Mouse (Mus musculus) heart, embryonic 14.5 days (tissue): ENCODE data around the gene Olfr959. TPM values are rescaled to one million over a fixed set of nuclear protein-coding genes. Genes with fewer than 3 reads are reported as not detected.
A peak's percentile ranks its signal among the peaks of the same experiment; 100 is the strongest.

ENCODE experiments used
- ATAC-seq: fragments of 200-750 bp; cut with Nextera tagmentation; 2 replicates; pipeline ENCODE4 v1.8.0; 2017; ENCODE audit warnings: low read depth, moderate TSS enrichment; ENCODE audit not compliant: insufficient number of reproducible peaks, insufficient read depth, low FRiP score
- H3K27ac ChIP-seq, 2 experiments: fragments of 200-500 bp in 1 of 2; fragments of 300-500 bp in 1 of 2; sonication (generic) in 1 of 2; replicated peaks in 1 of 2; 2 replicates each; pipeline ENCODE4 v1.5.1; 2012 to 2014; ENCODE audit warnings: low read depth in 2 of 2, low read length in 2 of 2, control low read depth in 1 of 2, mild to moderate bottlenecking in 1 of 2, mixed read lengths in 1 of 2; ENCODE audit not compliant: control insufficient read depth in 1 of 2, insufficient read depth in 1 of 2
- H3K27me3 ChIP-seq: fragments of 300-500 bp; sonication (generic); 2 replicates; pipeline ENCODE4 v1.6.1; 2014; ENCODE audit warnings: mild to moderate bottlenecking, low read length, control low read depth; ENCODE audit not compliant: control insufficient read depth, insufficient read depth
- H3K36me3 ChIP-seq: fragments of 300-500 bp; sonication (generic); 2 replicates; pipeline ENCODE4 v1.6.1; 2014; ENCODE audit warnings: mild to moderate bottlenecking, control low read depth, low read length, mixed read lengths; ENCODE audit not compliant: control insufficient read depth, insufficient read depth
- H3K4me1 ChIP-seq, 2 experiments: fragments of 200-500 bp in 1 of 2; fragments of 300-500 bp in 1 of 2; sonication (generic) in 1 of 2; 2 replicates each; pipeline ENCODE4 v1.6.1; 2012 to 2014; ENCODE audit warnings: low read length in 2 of 2, control low read depth in 1 of 2, mixed read lengths in 1 of 2; ENCODE audit not compliant: control insufficient read depth in 2 of 2, insufficient read depth in 2 of 2
- H3K4me2 ChIP-seq: fragments of 300-500 bp; sonication (generic); 2 replicates; pipeline ENCODE4 v1.6.1; 2014; ENCODE audit warnings: mild to moderate bottlenecking, low read length
- H3K4me3 ChIP-seq, 2 experiments: fragments of 200-500 bp in 1 of 2; fragments of 300-500 bp in 1 of 2; sonication (generic) in 1 of 2; 2 replicates each; pipeline ENCODE4 v1.5.1; 2012 to 2014; ENCODE audit warnings: low read length in 2 of 2, mild to moderate bottlenecking in 2 of 2, control low read depth in 1 of 2, low read depth in 1 of 2, moderate library complexity in 1 of 2; ENCODE audit not compliant: control insufficient read depth in 1 of 2, insufficient read depth in 1 of 2
- H3K9ac ChIP-seq: fragments of 300-500 bp; sonication (generic); 2 replicates; pipeline ENCODE4 v1.6.1; 2014; ENCODE audit warnings: mild to moderate bottlenecking, low read length
- H3K9me3 ChIP-seq: fragments of 300-500 bp; sonication (generic); 2 replicates; pipeline ENCODE4 v1.6.1; 2016; ENCODE audit warnings: low read length, control low read depth; ENCODE audit not compliant: control insufficient read depth
- WGBS: fragments of 180-500 bp; shearing (Covaris S2); extraction: QIAGEN DNeasy Blood & Tissue Kit; methylation state at CpG from one replicate; pipeline ENCODE4 v1.1.7; 2014; 5-methylcytosine and 5-hydroxymethylcytosine counted together
- polyA plus RNA-seq: library from polyadenylated mRNA; unstranded; fragments of >200 nt; fragmentation: Nextera tagmentation; extraction: Ambion mirVana; gene quantifications from 2 replicates; pipeline ENCODE4 v1.2.1, GENCODE M21; 2014

The Olfr959 gene
- polyA plus RNA-seq, 1 experiment from 2014 or later: not detected

- Histone ChIP-seq H3K4me1 (no peaks in the 10 kb centered on the region), H3K36me3 (no peaks in the 10 kb centered on the region), H3K4me3 (peak overlapping the region; percentile 43 to 52), H3K9ac (peak overlapping the region; percentile 65), H3K27me3 (no peaks in the 10 kb centered on the region), H3K27ac (no peak overlapping the region), H3K4me2 (peak overlapping the region; percentile 84), H3K9me3 (no peaks in the 10 kb centered on the region)
- ATAC-seq: peak; percentile 43; the same call in 1 of the 2 replicates
- WGBS: 0% methylated on average over 9 of the region's 9 CpGs
Observed at GRCm38 (mm10) chr9:39603333-39603845, 28.0 kb upstream of the Olfr959 start.

- Histone ChIP-seq H3K4me1 (no peaks in the 10 kb centered on the region), H3K27me3 (no peaks in the 10 kb centered on the region), H3K9ac (peak overlapping the region; percentile 65), H3K4me2 (peak overlapping the region; percentile 84), H3K27ac (no peak overlapping the region), H3K4me3 (peak overlapping the region; percentile 43 to 52), H3K36me3 (no peaks in the 10 kb centered on the region), H3K9me3 (no peaks in the 10 kb centered on the region)
- no peak for ATAC-seq
- 1% methylated on average over 19 of the region's 19 CpGs for WGBS
Observed at GRCm38 (mm10) chr9:39602536-39603332, 27.4 kb upstream of the Olfr959 start.

GRCm38 (mm10) chr9:39577050-39577449 lies 1.7 kb upstream of the Olfr959 start:
- Histone ChIP-seq H3K36me3 (no peaks in the 10 kb centered on the region), H3K9ac (no peak overlapping the region), H3K4me3 (no peak overlapping the region), H3K4me1 (0 out of 4 replicates have a peak, but pooled peaks cover 0 to 3% of the 10 kb centered on the region in 2 experiments), H3K4me2 (no peak overlapping the region), H3K9me3 (no peaks in the 10 kb centered on the region), H3K27me3 (no peaks in the 10 kb centered on the region), H3K27ac (no peak overlapping the region)
- no peak for ATAC-seq
- WGBS: 38% methylated on average over 5 of the region's 5 CpGs

GRCm38 (mm10) chr9:39558349-39558647 lies 17.1 kb downstream of the Olfr959 start:
- no peaks in the 10 kb centered on the region for H3K9me3 ChIP-seq
- ATAC-seq: no peak

GRCm38 (mm10) chr9:39557529-39558348 lies 17.6 kb downstream of the Olfr959 start:
- Histone ChIP-seq H3K27me3 (no peaks in the 10 kb centered on the region), H3K9me3 (no peaks in the 10 kb centered on the region), H3K4me2 (no peak overlapping the region), H3K4me1 (no peaks in the 10 kb centered on the region), H3K9ac (no peak overlapping the region), H3K36me3 (no peaks in the 10 kb centered on the region), H3K27ac (no peak overlapping the region), H3K4me3 (no peak overlapping the region)
- ATAC-seq: no peak
- WGBS: 62% methylated on average over 3 of the region's 3 CpGs

More at GRCm38 (mm10) chr9:39558349-39558647, 17.1 kb downstream of the Olfr959 start:
- Histone ChIP-seq H3K4me1 (no peaks in the 10 kb centered on the region), H3K4me2 (no peak overlapping the region), H3K4me3 (no peak overlapping the region), H3K27me3 (no peaks in the 10 kb centered on the region), H3K27ac (no peak overlapping the region), H3K36me3 (no peaks in the 10 kb centered on the region), H3K9ac (no peak overlapping the region)

- 60% methylated on average over 2 of the region's 2 CpGs for WGBS
- H3K4me3 ChIP-seq: no peak within 1 kb of the TSS
- H3K9ac ChIP-seq: no peak within 1 kb of the TSS
- H3K27me3 ChIP-seq: no peaks in the 10 kb centered on the region
- H3K27ac ChIP-seq: no peak within 1 kb of the TSS
- H3K36me3 ChIP-seq: no peaks in the 10 kb centered on the region
- H3K4me2 ChIP-seq: no peak within 1 kb of the TSS
- H3K4me1 ChIP-seq: no peaks in the 10 kb centered on the region
- no peak for ATAC-seq
- H3K9me3 ChIP-seq: no peaks in the 10 kb centered on the region
Observed at GRCm38 (mm10) chr9:39553946-39554345, 21.4 kb downstream of the Olfr959 start, which contains the start of gene Olfr958. Gene Olfr958, minus strand, starts transcription at chr9:39554054.

- H3K36me3 ChIP-seq: no peaks in the 10 kb centered on the region
- H3K9ac ChIP-seq: no peak overlapping the region
- H3K4me2 ChIP-seq: no peak overlapping the region
- no peak overlapping the region for H3K4me3 ChIP-seq
- ATAC-seq: no peak
- H3K27ac ChIP-seq: no peak overlapping the region
- no peaks in the 10 kb centered on the region for H3K9me3 ChIP-seq
- WGBS: 69% methylated on average over 5 of the region's 5 CpGs
- H3K27me3 ChIP-seq: no peaks in the 10 kb centered on the region
- no peaks in the 10 kb centered on the region for H3K4me1 ChIP-seq
Observed at GRCm38 (mm10) chr9:39550806-39551205, 24.6 kb downstream of the Olfr959 start.
